Mouse (Mus musculus): ENCODE results near the gene Spg21. TPM values are rescaled to one million over a fixed set of nuclear protein-coding genes. Genes with fewer than 3 reads are reported as not detected.
A peak's percentile ranks its signal among the peaks of the same experiment; 100 is the strongest.

Gene Spg21
- polyA plus RNA-seq, 1 experiment, result 58.8 TPM

GRCm38 (mm10) chr9:65519807-65520504 lies 59.2 kb downstream of the Spg21 start, which contains the start of gene Ankdd1a:
Ankdd1a (minus strand) TSS chr9:65520193.
- peak; percentile 80 for DNase-seq (ENCODE audit: low read depth)
- TF ChIP-seq CTCF (IDR thresholded peaks at IDR 0.05; ENCODE audit: borderline replicate concordance, extremely low read depth, insufficient read depth, insufficient read length) (no peak), POLR2A (IDR thresholded peaks at IDR 0.05; ENCODE audit: borderline replicate concordance, extremely low read depth, insufficient read depth, insufficient read length, poor library complexity, severe bottlenecking) (peak; percentile 14; the same call in 1 of the 2 replicates)

DNA sequence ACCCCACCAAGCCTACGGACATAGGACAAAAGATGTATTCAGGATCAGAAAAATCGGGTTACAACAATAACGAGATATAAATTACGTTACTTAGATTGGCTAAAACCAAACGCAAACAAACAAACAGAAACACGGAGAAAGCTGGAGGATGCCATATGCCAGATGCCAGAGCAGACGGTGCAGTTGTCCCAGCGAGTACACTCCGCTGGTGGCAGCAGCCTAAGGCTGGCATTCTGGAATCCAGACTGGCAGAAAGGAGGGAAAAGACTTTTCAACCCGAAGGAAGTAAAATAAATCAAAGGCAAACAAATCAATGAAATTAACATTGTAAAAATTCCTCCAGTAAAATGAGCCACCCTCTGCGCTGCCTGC lies 59.7 kb downstream of the Spg21 start:
- peak; percentile 74 for DNase-seq (ENCODE audit: low read depth)
- no peak for TF ChIP-seq POLR2A (IDR thresholded peaks at IDR 0.05; ENCODE audit: borderline replicate concordance, extremely low read depth, insufficient read depth, insufficient read length, poor library complexity, severe bottlenecking)
- TF ChIP-seq CTCF (IDR thresholded peaks at IDR 0.05; ENCODE audit: borderline replicate concordance, extremely low read depth, insufficient read depth, insufficient read length), result no peak

DNA sequence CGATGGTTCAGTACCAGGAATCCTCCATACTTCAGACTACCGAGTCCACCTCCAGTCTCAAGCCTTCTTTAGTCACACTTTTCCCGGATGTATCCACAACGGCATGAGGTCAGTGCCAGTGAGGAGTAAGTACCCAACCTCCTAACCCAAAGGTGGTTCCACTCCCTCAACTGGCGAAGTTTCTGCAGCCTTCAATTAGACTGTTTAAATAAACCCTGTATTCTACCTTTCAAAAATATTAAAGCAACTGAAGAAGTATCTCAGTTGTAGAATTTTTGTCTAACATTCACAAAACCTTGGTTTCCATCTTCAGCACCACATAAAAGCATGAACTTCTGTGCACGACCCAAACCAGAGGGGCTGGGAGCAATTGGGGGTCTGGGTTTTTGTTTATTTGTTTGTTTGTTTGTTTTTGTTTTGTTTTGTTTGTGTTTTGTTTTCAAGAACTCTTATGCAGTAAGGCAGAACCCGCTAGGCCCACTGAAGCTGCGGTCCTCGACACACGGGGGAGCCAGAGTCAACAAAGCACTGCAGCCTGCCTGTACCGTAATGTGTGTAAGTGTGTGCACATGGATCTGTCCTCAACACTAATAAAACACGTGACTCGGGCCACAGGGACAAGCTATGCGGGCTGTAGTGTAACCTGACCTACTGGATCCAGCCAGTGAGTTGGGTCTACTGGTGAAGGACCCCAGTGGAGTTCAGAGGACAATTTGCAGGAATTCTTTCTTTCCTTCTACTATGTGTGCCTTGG lies 63.0 kb downstream of the Spg21 start:
- peak; percentile 88 for TF ChIP-seq CTCF (IDR thresholded peaks at IDR 0.05; ENCODE audit: borderline replicate concordance, extremely low read depth, insufficient read depth, insufficient read length)
- TF ChIP-seq POLR2A (IDR thresholded peaks at IDR 0.05; ENCODE audit: borderline replicate concordance, extremely low read depth, insufficient read depth, insufficient read length, poor library complexity, severe bottlenecking), result no peak

GRCm38 (mm10) chr9:65525445-65526195 lies 64.9 kb downstream of the Spg21 start:
- DNase-seq (ENCODE audit: low read depth), result no peak
- TF ChIP-seq POLR2A (IDR thresholded peaks at IDR 0.05; ENCODE audit: borderline replicate concordance, extremely low read depth, insufficient read depth, insufficient read length, poor library complexity, severe bottlenecking) (no peak), CTCF (IDR thresholded peaks at IDR 0.05; ENCODE audit: borderline replicate concordance, extremely low read depth, insufficient read depth, insufficient read length) (no peak)

More for the DNA sequence above, 63.0 kb downstream of the Spg21 start:
- peak; percentile 92 for DNase-seq (ENCODE audit: low read depth)

- DNase-seq (ENCODE audit: low read depth), result no peak
- no peak for TF ChIP-seq CTCF (IDR thresholded peaks at IDR 0.05; ENCODE audit: borderline replicate concordance, extremely low read depth, insufficient read depth, insufficient read length)
- no peak for TF ChIP-seq POLR2A (IDR thresholded peaks at IDR 0.05; ENCODE audit: borderline replicate concordance, extremely low read depth, insufficient read depth, insufficient read length, poor library complexity, severe bottlenecking)
Measured at GRCm38 (mm10) chr9:65528417-65529038, 67.8 kb downstream of the Spg21 start.

GRCm38 (mm10) chr9:65529659-65530058 lies 68.9 kb downstream of the Spg21 start:
- TF ChIP-seq CTCF (IDR thresholded peaks at IDR 0.05; ENCODE audit: borderline replicate concordance, extremely low read depth, insufficient read depth, insufficient read length) (no peak), POLR2A (IDR thresholded peaks at IDR 0.05; ENCODE audit: borderline replicate concordance, extremely low read depth, insufficient read depth, insufficient read length, poor library complexity, severe bottlenecking) (no peak)
- DNase-seq (ENCODE audit: low read depth), result no peak

DNA sequence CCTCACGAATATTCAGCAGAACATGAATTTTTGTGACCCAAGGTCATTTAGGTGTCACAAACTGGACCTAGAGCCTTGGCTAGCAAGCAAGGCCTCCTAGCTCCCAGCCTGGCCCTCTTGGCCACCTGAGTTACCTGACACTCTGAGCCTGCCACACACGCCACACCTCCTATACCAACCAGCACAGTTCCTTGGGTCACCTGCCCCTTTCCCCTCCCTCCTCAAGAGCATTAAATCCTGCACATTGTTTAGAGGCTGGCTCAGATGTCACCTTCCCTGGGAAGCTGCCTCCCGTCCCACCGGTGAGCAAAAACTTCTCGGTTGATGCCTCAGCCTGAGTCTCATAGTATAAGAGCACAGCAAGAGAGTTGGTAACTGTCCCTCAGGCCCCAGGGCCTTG lies 70.5 kb downstream of the Spg21 start:
- TF ChIP-seq POLR2A (IDR thresholded peaks at IDR 0.05; ENCODE audit: borderline replicate concordance, extremely low read depth, insufficient read depth, insufficient read length, poor library complexity, severe bottlenecking) (no peak), CTCF (IDR thresholded peaks at IDR 0.05; ENCODE audit: borderline replicate concordance, extremely low read depth, insufficient read depth, insufficient read length) (no peak)
- DNase-seq (ENCODE audit: low read depth), result no peak

GRCm38 (mm10) chr9:65532986-65533385 lies 72.2 kb downstream of the Spg21 start:
- DNase-seq (ENCODE audit: low read depth), result no peak
- no peak for TF ChIP-seq POLR2A (IDR thresholded peaks at IDR 0.05; ENCODE audit: borderline replicate concordance, extremely low read depth, insufficient read depth, insufficient read length, poor library complexity, severe bottlenecking)
- no peak for TF ChIP-seq CTCF (IDR thresholded peaks at IDR 0.05; ENCODE audit: borderline replicate concordance, extremely low read depth, insufficient read depth, insufficient read length)

- DNase-seq (ENCODE audit: low read depth), result no peak
- TF ChIP-seq CTCF (IDR thresholded peaks at IDR 0.05; ENCODE audit: borderline replicate concordance, extremely low read depth, insufficient read depth, insufficient read length) (no peak), POLR2A (IDR thresholded peaks at IDR 0.05; ENCODE audit: borderline replicate concordance, extremely low read depth, insufficient read depth, insufficient read length, poor library complexity, severe bottlenecking) (no peak)
Measured at GRCm38 (mm10) chr9:65534111-65534510, 73.4 kb downstream of the Spg21 start.

- TF ChIP-seq POLR2A (IDR thresholded peaks at IDR 0.05; ENCODE audit: borderline replicate concordance, extremely low read depth, insufficient read depth, insufficient read length, poor library complexity, severe bottlenecking) (no peak), CTCF (IDR thresholded peaks at IDR 0.05; ENCODE audit: borderline replicate concordance, extremely low read depth, insufficient read depth, insufficient read length) (no peak)
- DNase-seq (ENCODE audit: low read depth), result no peak
Measured at GRCm38 (mm10) chr9:65535191-65535722, 74.5 kb downstream of the Spg21 start.

All from brain, embryonic 14.5 days (tissue).